Mouse (Mus musculus): ENCODE results near the gene Fbxo2.

The Fbxo2 gene

DNA sequence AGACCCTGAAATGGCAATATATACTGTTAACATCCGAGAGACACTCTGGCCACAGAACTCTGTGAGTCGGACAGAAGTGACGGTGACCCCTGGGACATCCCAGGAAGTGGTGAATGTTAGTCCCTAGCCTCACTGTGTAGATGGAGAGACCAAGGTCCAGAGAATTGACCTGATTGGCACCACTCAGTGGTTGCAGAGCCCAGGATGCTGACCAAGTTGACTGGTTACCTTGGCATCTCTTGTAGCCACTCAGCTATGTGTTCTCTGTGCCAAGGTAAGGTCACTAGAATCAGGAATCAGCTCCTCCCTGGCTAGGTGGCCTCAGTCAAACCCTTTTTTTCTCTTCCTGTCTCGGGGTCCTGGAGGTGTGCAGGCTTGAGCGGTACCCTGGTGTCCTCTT, 16.7 kb upstream of the Fbxo2 start:
- DNase-seq (ENCODE audit: low read depth, low spot score) = no peak

DNA sequence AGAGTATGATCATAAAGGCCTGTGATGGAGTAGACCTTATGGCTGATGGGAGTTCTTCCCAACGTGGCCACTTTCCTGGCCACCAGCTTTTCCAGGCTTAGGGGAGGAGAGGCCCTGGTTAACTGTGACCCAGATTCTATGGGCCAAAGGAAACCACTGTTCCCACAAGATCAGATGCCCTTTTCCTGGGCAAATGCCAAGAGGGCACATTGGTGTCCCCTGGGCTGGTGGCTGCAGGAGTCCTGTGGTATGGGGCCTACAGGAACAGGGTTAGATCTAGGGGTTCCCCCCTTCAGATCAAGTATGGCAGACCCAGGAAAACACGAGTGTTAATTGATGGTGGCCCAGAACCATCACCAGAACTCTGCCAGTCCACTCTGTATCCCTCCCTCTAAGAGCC, 12.7 kb upstream of the Fbxo2 start:
- DNase-seq (ENCODE audit: low read depth, low spot score) = no peak

DNA sequence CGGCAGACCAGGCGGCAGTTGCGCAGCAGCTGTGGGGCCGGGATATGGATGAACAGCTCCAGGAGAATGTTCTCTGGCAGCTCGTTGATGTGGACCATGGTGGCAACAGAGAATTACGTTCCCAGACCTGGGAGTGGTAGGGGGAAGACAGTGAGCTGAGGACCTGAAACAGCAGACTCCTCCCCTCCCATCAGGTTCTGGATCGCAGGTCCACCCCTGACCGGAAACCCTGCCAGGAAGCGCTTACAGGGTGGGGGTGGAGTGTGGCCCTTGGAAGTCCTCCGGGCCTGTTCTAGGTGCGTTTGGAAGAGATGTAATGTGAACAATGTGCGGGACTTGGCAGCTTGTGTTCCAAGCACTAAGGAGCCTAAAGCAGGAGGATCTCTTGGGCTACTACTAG, 10.9 kb upstream of the Fbxo2 start:
- no peak for DNase-seq (ENCODE audit: low read depth, low spot score)

DNA sequence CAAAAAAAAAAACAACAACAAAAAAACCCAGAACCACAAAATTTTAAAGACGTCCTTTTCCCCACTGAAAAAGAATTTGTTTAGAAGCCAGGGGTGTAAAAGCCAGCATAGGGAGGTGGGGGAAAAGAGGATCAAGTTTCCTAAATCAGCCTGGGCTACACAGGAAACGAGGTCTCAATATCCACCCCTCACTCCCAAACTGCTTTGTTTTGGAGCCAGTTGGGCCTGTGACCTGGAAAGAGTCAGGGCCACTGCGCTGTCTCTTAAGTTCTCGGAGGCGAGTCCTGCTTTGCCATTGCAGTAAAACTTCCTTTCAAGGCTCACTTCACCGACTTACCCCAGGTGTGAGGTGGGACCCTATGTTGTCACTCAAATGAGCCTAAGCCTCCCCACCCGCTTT, 10.2 kb upstream of the Fbxo2 start:
- DNase-seq (ENCODE audit: low read depth, low spot score) = no peak

DNA sequence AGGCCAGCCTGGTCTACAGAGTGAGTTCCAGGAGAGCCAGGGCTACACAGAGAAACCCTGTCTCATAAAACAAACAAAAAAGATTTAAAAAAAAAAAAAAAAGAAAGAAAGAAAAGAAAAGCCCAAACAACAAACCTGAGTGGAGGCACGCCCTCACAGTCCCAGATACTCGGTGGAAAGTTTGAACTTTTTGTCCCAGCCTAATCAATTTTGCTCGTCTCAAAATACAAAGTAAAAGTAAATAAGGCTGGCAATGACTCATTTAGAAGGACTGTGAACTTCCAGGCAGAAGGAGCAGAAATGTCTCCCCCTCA, 9.5 kb upstream of the Fbxo2 start:
- no peak for DNase-seq (ENCODE audit: low read depth, low spot score)

DNA sequence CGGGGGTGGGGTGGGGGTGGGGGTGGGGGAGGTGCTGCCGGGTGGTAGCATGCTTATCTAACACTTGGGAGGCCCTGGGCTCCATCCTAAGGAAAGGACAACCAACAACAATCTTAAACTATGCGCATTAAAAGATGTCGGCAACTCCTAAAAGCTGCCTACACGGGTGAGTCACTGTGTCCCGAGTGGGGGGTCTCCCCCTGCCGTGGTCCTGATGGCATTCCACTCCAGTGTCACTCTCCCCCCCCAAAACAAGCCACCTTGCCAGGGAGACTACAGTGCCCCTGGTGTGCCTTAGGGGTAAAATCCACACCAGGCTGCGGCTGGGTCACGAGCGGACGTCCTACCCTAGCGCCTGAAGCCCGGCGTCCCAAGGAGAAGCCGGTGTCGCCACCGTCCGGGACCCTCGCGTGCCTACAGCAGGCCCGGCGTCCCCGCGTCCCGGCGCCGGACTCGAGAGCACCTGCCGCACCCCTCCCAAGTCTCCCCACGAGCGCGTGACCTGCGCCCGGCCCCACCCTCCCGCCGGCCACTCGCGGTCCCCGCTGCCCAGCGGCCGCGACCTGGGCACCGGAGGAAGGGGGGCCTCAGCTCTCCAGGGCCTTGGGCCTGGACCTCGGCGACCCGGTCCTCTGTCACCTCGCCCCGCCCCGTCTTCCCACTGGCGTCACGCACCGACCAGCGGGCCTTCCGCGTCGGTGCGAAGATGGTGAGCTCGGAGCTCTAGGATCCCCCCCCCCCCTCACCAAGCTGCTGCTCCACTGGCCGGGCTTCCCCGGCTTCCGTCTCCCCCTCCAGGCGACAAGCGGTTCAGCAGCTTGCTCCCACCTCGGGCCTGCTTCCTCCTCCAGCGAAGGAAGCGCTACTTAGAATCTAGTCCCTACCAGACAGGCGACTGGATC, 8.9 kb upstream of the Fbxo2 start, which contains the start of gene Fbxo6:
TSS of gene Fbxo6 (minus strand) at position 874 of the 902 bp plus-strand sequence.
- DNase-seq (ENCODE audit: low read depth, low spot score) = peak; percentile 94

DNA sequence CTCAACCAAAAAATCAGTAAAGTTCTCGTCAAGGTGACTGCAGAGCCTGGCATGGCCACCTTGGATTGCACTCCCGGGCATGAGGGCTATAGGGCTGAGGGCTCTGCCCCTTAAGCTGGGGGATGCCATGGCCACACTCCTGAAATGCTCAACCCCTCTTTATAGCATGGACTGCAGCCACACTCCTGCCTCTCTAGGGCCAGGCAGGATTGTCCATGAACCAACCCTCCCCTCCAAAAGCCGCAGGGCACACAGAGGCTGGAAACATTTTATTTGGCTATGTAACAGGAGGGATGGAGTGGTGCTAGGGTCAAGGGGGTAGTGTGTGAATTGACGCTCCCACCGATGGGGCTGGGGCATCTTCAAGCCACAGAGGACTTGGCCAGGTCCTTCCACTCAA, 7.9 kb upstream of the Fbxo2 start:
- DNase-seq (ENCODE audit: low read depth, low spot score) = no peak

DNA sequence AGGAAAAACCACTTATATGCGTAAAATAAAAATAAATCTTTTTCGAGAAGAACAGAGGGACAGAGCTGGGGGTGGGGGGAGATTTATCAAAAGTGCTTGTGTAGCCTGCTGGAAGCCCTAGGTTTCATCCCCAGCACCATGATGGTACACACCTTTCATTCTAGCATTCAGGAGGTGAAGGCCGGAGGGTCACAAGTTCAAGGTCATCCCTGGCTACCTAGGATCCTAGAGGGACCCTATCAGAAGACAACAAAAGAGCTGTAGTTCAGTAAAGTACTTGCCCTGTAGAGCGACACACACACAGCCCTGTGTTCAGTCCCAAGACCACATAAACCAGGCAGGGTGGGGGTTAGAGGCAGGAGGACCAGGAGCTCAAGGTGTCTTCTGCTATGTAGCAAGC, 6.4 kb upstream of the Fbxo2 start:
- no peak for DNase-seq (ENCODE audit: low read depth, low spot score)

DNA sequence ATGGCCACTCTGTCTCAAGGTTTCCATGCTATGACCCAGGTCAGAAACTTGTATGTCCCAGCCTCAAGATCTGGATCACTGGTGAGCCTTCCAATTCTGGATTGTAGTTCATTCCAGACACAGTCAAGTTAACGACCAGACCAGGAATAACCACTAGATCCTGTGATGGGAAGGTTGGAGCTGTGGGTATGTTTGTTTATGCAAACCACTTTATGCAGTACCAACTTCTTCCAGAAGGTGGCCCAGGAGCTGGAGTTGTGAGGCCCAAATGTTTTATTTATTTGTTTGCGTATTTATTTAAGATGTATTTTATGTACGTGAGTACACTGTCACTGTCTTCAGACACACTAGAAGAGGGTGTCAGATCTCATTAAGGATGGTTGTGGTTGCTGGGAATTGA, 5.4 kb upstream of the Fbxo2 start:
- DNase-seq (ENCODE audit: low read depth, low spot score) = peak; percentile 71

DNA sequence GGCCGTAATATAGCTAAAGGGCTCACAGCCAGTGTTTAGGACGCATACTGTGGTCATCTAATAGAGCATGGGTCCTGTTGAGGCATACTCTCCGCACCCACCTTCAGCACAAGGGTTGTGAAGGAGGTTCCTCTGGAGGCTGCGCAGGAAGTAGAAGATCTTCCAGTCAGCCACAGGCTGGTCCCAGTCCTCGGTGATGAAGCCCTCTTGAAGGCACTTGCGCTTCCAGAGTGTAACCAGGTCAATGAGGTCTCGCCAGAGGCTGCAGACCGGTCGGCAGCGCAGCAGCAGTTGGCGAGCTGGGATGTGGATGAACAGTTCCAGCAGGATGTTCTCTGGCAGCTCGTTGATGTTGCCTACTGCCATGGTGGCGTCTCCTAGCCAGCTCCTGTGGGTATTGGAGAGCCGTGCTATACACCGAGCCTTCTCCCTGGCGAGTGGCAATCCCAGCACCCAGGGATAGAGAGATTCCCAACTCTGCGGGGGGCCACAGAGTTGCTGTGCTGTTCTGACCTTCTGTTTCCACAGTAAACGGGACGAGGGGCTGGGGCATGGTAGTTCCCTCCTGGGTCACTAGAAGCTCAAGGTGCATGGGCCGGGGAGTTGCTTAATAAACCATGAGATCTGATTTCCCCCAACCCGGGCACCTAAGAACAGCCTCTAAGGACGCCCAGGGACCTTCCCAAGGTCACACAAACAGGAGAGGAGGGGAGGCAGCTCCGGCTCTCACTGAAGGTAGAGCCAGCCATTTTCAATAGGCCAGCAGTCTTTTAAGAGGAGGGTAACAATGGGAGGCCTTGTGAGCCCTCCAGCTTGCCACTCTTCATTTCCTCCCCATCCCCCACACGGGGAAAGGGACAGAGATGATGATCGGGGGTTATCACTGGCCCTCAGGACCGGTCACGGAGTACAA, 1.7 kb upstream of the Fbxo2 start:
- DNase-seq (ENCODE audit: low read depth, low spot score) = no peak

DNA sequence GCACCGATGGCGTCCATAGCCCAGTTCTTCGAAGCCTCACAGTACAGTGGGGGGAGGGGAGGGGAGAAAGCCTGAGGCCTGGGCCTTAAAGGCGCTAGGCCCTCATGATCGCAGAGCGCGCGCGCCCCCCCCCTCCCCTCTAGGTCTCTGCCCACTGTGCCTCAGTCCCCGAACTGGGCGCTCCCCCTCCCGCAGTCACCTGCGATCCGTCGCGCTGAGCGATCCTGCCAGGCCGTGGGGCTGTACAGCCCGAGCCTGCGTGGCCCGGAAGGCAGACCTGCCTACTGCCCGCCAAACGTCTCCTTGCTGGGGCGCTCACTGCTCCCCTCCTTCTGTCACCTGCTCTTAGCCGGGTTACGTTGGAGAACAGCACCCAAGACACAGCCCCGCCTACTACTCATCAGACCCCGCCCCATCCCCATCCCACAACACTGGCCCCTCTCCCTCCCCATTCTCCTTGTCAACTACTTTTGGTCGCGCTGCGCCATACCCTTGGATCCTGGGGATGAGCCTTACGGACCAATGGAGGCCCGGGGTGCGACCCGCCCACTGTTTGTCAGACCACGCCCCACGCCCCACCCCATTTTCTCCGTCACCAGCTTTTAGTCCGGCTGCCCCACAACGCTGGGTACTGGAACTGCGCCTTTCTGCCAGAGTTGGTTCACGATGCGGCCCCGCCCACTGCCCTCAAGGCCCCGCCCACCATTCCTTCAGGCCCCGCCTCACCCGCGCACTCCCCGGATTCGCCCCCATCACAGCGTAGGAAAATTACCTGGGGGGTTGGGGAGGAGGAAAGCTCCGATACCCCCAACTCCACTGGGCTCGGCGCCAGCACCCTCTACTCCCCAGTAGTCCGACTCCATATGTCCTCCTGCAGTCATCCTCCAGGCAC, 631 bp upstream of the Fbxo2 start:
- peak; percentile 92 for DNase-seq (ENCODE audit: low read depth, low spot score)

DNA sequence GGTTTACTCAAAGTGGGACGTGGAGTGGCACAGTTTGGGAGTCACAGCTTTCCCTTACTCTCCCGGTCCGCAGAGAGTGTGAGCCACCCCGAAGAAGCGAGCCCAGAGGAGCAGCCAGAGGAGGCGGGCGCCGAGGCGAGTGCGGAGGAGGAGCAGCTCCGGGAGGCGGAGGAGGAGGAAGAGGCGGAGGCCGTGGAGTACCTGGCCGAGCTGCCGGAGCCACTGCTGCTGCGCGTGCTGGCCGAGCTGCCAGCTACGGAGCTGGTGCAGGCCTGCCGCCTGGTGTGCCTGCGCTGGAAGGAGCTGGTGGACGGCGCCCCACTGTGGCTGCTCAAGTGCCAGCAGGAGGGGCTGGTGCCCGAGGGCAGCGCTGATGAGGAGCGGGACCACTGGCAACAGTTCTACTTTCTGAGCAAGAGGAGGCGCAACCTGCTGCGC, 3.6 kb downstream of the Fbxo2 start:
- peak; percentile 89 for DNase-seq (ENCODE audit: low read depth, low spot score)

DNA sequence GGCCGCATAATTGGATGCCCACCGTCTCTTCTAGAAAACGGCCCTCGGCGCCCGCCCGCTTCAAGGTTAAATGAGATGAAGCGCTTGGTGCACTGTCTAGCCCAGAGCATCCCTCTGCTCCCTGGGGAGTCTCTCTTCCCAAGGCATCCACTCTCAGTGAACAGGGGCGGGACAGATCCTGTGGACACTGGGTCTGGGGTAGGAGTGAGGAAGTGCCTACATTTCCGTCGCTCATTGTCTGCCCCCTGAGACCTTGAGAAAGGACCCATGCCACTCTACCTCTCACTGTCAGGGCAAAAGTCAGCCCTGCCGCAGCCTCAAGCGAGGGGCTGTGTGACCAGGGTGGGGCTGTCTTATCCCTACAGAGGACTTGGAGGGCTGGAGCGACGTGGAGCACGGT, 4.0 kb downstream of the Fbxo2 start:
- DNase-seq (ENCODE audit: low read depth, low spot score) = no peak

DNA sequence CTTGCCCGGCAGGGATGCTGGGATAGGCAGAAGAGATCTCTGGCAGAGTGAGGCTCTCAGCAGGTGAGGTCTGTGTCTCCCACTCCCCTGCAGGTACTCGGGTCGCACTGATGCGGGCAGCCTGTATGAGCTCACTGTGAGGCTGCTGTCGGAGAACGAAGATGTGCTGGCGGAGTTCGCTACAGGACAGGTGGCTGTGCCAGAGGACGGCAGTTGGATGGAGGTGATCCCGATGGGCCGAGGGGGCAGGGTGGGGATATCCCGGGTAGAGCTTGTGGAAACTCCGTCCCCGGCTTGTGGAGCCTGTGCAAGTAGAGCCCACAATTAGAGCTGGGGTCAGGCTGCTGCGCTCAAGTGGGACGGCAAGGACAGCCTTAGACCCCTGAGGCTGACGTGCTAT, 5.1 kb downstream of the Fbxo2 start:
- DNase-seq (ENCODE audit: low read depth, low spot score) = no peak

DNA sequence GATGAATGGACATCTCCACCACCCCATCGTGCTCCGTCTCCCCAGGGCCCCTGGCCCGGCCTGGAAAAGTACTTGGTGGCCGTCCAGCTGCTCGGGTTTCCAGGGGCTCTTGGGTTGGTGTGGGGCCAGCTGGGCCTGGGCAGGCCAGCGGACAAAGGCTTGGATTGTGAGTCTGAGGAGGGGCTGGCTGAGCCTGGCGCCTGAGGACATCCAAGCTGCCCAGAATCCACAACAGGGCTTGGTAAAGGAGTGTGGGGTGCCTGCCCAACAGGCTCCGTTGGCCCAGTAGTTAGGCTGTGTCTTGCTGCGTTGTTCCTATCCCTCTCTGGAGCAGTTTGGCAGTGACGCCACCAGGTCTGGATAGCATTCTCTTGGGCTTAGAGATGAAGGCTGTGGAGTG, 6.0 kb downstream of the Fbxo2 start:
- no peak for DNase-seq (ENCODE audit: low read depth, low spot score)

DNA sequence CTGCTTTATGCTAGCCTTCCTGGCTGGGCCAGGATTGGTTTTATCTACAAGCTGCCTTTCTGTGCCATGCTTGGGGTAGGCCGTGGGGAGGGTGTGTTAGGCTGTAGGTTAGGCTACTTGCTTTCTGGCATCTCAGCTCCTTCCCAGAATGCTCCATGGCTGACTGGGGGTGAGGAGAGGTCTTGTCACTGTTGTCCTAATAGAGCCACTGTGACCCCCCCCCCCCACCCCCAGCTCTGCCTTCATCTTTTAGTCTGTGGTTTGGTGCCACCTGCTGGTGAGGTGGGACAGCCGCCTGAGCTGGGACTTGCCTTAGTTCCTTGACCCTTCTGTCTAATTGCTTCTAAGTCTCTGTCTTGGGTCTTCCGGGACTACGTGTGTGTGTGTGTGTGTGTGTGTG, 6.6 kb downstream of the Fbxo2 start:
- DNase-seq (ENCODE audit: low read depth, low spot score) = peak; percentile 84

DNA sequence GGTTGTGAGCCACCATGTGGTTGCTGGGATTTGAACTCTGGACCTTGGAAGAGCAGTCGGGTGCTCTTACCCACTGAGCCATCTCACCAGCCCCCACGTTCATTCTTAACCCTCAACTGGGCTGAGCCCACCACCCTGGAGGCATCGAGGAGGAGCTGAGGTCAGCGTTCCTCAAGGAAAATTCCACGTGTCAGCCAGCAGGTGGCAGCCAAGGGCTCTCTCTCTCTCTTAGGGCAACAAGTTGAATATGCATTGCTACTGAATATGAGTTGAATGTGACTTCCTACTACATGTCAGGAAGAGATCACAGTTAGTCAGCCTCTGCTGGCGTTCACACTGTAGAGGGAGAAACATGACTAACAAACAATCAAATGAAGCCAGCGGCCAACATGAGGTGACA, 7.9 kb downstream of the Fbxo2 start:
- peak; percentile 87 for DNase-seq (ENCODE audit: low read depth, low spot score)

DNA sequence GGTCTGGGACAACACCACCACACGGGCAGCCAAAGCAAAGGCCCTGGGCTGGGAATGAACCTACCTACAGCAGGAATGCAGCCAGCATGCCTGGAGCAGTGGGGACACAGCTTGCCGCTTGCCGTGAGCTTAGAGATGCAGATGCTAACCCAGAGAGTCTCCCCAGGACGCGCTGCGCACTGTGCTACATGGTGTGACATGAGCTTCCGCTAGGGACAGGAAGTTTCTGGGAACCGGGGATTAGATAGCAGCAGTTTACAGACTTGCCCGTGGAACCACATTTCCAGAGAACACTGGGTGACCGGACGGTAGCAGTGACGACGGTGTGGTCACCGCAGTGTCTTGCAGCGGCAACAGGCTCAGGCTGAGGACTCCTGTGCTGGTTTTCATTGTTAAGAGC, 9.2 kb downstream of the Fbxo2 start:
- DNase-seq (ENCODE audit: low read depth, low spot score) = no peak

DNA sequence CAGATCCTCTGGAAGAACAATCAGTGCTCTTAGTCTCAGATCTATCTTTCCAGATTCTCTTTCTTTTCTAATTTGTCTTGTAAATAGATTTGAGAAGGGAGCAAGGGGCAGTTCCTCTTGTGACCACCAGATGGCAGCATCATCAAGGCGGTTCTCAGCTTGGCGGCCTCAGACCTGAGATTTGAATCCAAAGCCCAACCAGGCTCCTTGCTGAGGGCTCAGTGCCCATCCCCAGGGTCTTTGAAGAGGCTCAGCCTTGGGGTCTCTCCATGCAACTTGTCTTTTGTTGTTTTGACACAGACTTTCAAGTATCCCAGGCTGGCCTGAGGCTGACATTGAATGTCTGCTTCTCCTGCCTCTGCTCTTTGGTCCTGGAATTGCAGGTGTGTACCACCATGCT, 10.4 kb downstream of the Fbxo2 start:
- DNase-seq (ENCODE audit: low read depth, low spot score) = peak; percentile 81

DNA sequence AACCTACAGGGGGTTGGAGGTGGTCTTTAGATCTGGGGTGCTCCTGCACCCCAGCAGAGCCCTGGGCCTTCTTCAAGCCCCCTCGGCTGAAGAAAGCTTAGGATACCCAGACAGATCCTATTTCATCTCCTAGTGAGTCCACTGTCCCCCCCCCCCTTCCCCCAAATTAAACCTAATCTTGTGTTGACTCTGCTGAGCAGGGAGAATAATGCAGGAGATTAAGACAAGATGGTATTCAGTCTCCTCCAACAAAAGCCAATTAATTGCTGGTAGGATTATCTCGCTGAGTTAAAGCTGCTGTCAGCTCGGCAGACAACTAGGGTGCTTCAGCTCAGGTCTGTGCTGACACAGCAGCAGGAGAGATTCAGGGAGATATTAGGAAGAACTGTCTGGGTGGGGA, 10.8 kb downstream of the Fbxo2 start:
- no peak for DNase-seq (ENCODE audit: low read depth, low spot score)

DNA sequence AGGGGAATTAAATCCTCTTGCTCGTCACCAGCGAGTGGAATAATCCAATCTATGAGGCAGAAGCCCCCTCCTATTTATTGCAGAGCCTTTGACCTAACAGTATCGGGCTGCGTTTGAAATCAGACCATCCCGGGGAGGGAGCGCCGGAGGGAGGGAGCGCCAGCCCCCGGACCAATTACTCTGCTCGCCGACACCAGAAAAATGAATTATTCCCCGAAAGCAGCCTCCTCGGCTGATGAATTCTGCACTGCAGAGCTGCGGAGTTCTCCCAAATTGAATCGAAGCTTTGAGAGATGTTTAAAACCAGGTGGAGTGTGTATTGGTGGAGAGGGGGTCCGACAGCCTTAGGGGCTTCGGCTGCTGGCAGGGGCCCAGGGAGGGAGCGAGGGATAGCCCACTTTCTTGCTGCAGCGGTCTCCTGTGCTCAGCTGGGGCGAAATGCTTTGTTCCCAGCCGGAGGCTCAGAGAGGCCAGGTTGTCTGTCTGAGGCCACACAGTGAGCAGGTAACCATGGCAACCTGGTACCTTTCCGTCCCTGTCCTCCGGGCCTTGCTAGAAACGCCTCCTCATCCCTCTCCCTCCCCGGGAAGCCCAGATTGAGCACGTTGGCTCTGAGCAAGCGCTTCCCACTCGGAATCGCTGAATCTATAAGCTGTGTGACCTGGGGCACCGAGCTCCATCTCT, 13.5 kb downstream of the Fbxo2 start:
- DNase-seq (ENCODE audit: low read depth, low spot score) = no peak
